Mouse (Mus musculus): ENCODE measurements around the gene Casz1.

Gene Casz1

GRCm38 (mm10) chr4:148909566-148909965 is 105.3 kb downstream of the Casz1 start:
- no peak for DNase-seq

GRCm38 (mm10) chr4:148912134-148912533 is 107.9 kb downstream of the Casz1 start:
- no peak for DNase-seq

GRCm38 (mm10) chr4:148912826-148913590 is 108.8 kb downstream of the Casz1 start:
- DNase-seq = no peak

DNA sequence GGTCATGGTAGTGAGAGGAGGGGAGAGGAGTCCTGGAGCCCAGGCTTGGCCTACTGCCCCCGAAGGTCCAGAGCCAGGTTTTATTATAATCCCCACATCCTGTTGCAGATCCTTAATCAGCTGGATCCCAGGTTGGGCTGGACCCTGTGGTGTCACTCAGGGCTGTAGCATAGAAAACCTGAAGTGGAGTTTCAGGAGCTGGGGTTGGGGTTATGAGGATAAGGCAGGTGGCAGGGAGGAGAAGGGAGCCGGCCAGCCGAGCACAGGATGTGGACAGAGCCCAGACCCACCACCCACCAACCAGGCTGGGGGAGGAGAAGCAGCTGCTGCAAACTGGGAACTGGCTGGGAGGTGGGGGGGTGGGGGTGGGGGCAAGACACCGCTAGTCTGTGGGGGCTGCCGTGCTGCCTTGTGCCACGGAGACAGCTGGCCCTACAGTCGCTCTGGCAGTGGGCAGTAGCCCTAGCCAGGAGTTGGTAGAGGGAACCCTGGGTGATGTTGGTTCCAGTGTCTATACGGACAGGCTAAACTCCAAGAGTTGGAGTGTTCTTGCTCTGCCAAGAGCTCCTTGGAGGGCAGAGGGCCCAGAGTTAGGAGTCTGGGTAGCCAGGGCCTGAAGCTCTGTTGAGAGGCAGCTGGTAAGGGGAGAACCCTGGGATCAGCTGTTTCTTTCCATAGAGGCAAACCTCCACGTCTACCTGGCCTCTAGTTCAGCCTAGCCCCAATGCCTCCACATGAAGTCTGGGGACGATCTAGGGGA is 110.8 kb downstream of the Casz1 start:
- no peak for DNase-seq

- DNase-seq = no peak
Observed at GRCm38 (mm10) chr4:148915849-148916248, 111.6 kb downstream of the Casz1 start.

- DNase-seq = no peak
Observed at GRCm38 (mm10) chr4:148918707-148919447, 114.6 kb downstream of the Casz1 start.

GRCm38 (mm10) chr4:148920610-148921009 is 116.4 kb downstream of the Casz1 start:
- DNase-seq = no peak

- DNase-seq = no peak
Observed at GRCm38 (mm10) chr4:148922221-148922700, 118.0 kb downstream of the Casz1 start.

GRCm38 (mm10) chr4:148923414-148923813 is 119.2 kb downstream of the Casz1 start:
- no peak for DNase-seq

DNA sequence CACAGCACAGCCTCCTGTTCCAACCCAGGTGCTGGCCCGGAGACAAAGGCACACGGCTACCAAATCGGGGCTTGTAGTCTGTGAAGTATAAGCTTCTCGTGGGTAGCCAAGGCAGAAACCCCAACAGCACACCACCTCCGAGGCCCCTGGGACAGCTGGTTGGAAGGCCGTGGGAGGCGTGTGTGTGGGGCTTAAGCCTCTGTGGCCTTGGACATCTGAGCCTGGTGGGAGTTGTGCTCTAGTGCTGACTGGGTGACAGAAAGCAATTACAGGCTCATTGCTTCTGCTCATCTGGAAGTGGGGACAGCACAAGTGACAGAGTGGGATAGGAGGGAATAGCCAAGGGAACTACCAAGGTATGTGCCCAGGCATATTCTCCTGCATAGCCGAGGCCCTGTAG is 119.7 kb downstream of the Casz1 start:
- DNase-seq = no peak

- no peak for DNase-seq
Observed at GRCm38 (mm10) chr4:148925589-148926359, 121.5 kb downstream of the Casz1 start.

GRCm38 (mm10) chr4:148926459-148926858 is 122.2 kb downstream of the Casz1 start:
- no peak for DNase-seq

- no peak for DNase-seq
Observed at GRCm38 (mm10) chr4:148928316-148928715, 124.1 kb downstream of the Casz1 start.

GRCm38 (mm10) chr4:148928876-148929275 is 124.6 kb downstream of the Casz1 start:
- DNase-seq = no peak

DNA sequence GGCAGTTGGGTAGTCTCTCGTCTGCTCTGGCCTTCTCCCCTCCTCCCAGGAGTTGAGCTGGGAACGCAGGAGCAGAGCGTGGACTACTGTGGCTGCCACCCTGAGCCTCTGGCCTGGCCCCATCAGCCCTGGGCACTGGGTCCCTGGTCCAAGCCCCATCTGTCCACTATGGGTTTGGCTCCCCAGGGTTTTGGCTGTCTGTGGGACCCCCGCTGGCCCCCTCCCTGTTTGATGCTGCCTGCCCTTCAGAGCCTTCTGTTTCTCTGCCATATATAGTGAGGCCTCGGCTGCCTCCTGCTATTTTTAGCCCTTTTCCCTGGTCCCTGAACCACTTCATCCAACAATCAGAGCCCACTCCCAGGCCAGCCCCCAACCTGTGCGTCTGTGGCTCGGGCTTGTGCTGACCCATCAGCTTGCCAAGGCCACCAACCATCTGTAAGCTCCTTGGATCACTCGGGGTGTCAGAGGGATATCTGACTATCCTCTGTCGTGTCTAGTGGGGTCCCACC is 126.5 kb downstream of the Casz1 start:
- no peak for DNase-seq

- no peak for DNase-seq
Observed at GRCm38 (mm10) chr4:148933109-148933508, 128.9 kb downstream of the Casz1 start.

GRCm38 (mm10) chr4:148935211-148935610 is 131.0 kb downstream of the Casz1 start:
- no peak for DNase-seq

- no peak for DNase-seq
Observed at GRCm38 (mm10) chr4:148936111-148936510, 131.9 kb downstream of the Casz1 start.

DNA sequence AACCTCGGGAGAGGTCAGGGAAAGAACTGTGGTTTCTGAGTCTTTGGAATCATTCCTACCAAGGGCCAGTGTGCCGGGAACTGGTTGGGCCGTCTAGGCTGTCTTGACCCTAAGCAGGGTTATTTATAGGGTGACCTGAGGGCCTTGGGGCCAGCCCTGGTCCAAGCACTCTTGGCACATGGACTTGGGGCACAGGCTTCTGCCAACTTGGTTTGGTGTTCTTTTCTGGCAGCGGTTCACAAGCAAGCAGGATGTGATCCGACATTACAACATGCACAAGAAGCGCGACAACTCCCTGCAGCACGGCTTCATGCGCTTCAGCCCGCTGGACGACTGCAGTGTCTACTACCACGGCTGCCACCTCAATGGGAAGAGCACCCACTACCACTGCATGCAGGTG is 132.5 kb downstream of the Casz1 start:
- no peak for DNase-seq

DNA sequence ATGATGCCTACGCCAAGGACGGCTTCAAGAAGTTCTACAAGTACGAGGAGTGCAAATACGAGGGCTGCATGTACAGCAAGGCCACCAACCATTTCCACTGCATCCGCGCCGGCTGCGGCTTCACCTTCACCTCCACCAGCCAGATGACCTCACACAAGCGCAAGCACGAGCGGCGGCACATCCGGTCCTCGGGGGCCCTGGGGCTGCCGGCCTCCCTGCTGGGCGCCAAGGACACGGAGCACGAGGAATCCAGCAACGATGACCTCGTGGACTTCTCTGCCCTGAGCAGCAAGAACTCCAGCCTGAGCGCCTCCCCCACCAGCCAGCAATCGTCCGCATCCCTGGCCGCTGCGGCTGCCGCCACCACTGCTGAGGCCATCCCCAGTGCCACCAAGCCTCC is 134.3 kb downstream of the Casz1 start:
- DNase-seq = no peak

GRCm38 (mm10) chr4:148940674-148941211 is 136.5 kb downstream of the Casz1 start:
- peak; percentile 18 to 30 for DNase-seq

GRCm38 (mm10) chr4:148941321-148941720 is 137.1 kb downstream of the Casz1 start:
- no peak for DNase-seq

Measured in thymus, postnatal 36 days (tissue).